Mouse (Mus musculus) limb, embryonic 14.5 days (tissue): ENCODE measurements at regions not wholly inside any gene's neighbourhood (a gene's known extent, or its start where the extent isn't known, plus 50 kb on each side); places are given as distances from the start of the nearest gene placed in this dataset.
"Not testable (repeated sequence)": the region's sequence is repeated elsewhere in the genome, so short reads cannot be mapped to it uniquely, and the experiment has no call there.

ENCODE experiments used
- ATAC-seq: fragments of 200-750 bp; cut with Nextera tagmentation; 2 replicates; pipeline ENCODE4 v1.8.0; 2017; ENCODE audit warnings: low read depth, moderate number of reproducible peaks, moderate TSS enrichment; ENCODE audit not compliant: low FRiP score
- DNase-seq: peaks from one replicate; pipeline ENCODE4 v3.0.0-alpha.2; 2015; ENCODE audit warnings: low spot score
- H3K27ac ChIP-seq: fragments of 300-500 bp; sonication (generic); replicated peaks from 2 replicates; pipeline ENCODE4 v1.5.1; 2014; ENCODE audit warnings: low read depth, mild to moderate bottlenecking, low read length, moderate library complexity, mixed read lengths
- H3K27me3 ChIP-seq: fragments of 300-500 bp; sonication (generic); 2 replicates; pipeline ENCODE4 v1.6.1; 2014; ENCODE audit warnings: low read length, mixed read lengths; ENCODE audit not compliant: control insufficient read depth, insufficient read depth
- H3K36me3 ChIP-seq: fragments of 300-500 bp; sonication (generic); 2 replicates; pipeline ENCODE4 v1.6.1; 2014; ENCODE audit warnings: mild to moderate bottlenecking, low read length, moderate library complexity, mixed read lengths; ENCODE audit not compliant: control insufficient read depth, insufficient read depth
- H3K4me1 ChIP-seq: fragments of 300-500 bp; sonication (generic); 2 replicates; pipeline ENCODE4 v1.6.1; 2014; ENCODE audit warnings: antibody characterized with exemption, low read length, mixed read lengths; ENCODE audit not compliant: control insufficient read depth, insufficient read depth
- H3K4me2 ChIP-seq: fragments of 300-500 bp; sonication (generic); replicated peaks from 2 replicates; pipeline ENCODE4 v1.6.1; 2014; ENCODE audit warnings: low read depth, mild to moderate bottlenecking, low read length, moderate library complexity; ENCODE audit not compliant: severe bottlenecking
- H3K4me3 ChIP-seq: fragments of 300-500 bp; sonication (generic); replicated peaks from 2 replicates; pipeline ENCODE4 v1.5.1; 2014; ENCODE audit warnings: low read length
- H3K9ac ChIP-seq: fragments of 300-500 bp; sonication (generic); 2 replicates; pipeline ENCODE4 v1.6.1; 2014; ENCODE audit warnings: mild to moderate bottlenecking, low read depth, low read length, moderate library complexity; ENCODE audit not compliant: severe bottlenecking
- H3K9me3 ChIP-seq: fragments of 300-500 bp; sonication (generic); 2 replicates; pipeline ENCODE4 v1.6.1; 2016; ENCODE audit warnings: low read length; ENCODE audit not compliant: control insufficient read depth
- POLR2A ChIP-seq: fragments of 200-500 bp; IDR thresholded peaks from 2 replicates; pipeline ENCODE4 v1.8.0; 2012; ENCODE audit warnings: inconsistent platforms, mild to moderate bottlenecking, moderate library complexity, borderline replicate concordance; ENCODE audit not compliant: insufficient read depth, insufficient read length; ENCODE audit errors: extremely low read depth
- WGBS: fragments of 180-500 bp; shearing (Covaris S2); extraction: QIAGEN DNeasy Blood & Tissue Kit; methylation state at CpG from one replicate; pipeline ENCODE4 v1.1.7; 2014; 5-methylcytosine and 5-hydroxymethylcytosine counted together

- no peak overlapping the region for H3K4me2 ChIP-seq
- ATAC-seq: no peak
- H3K9ac ChIP-seq: no peak overlapping the region
- no peaks in the 10 kb centered on the region for H3K9me3 ChIP-seq
- H3K27ac ChIP-seq: no peak overlapping the region
- no peaks in the 10 kb centered on the region for H3K27me3 ChIP-seq
- no peaks in the 10 kb centered on the region for H3K4me1 ChIP-seq
- no peak for TF ChIP-seq POLR2A
- no peak for DNase-seq
- H3K36me3 ChIP-seq: no peaks in the 10 kb centered on the region
- no peak overlapping the region for H3K4me3 ChIP-seq
These were observed 259.0 kb downstream of the Lpin1 start for GRCm38 (mm10) chr12:16351751-16352150.

- TF ChIP-seq POLR2A: no peak
- DNase-seq: no peak
- H3K27ac ChIP-seq: no peak overlapping the region
- no peaks in the 10 kb centered on the region for H3K27me3 ChIP-seq
- ATAC-seq: no peak
- H3K9me3 ChIP-seq: no peaks in the 10 kb centered on the region
- H3K4me2 ChIP-seq: no peak overlapping the region
- no peaks in the 10 kb centered on the region for H3K36me3 ChIP-seq
- no peaks in the 10 kb centered on the region for H3K4me1 ChIP-seq
- no peak overlapping the region for H3K4me3 ChIP-seq
- H3K9ac ChIP-seq: no peak overlapping the region
These were observed 261.5 kb downstream of the Lpin1 start for GRCm38 (mm10) chr12:16349310-16349709.

- Histone ChIP-seq H3K27me3 (no peaks in the 10 kb centered on the region), H3K4me1 (no peaks in the 10 kb centered on the region), H3K4me2 (no peak overlapping the region), H3K9me3 (no peaks in the 10 kb centered on the region), H3K36me3 (no peaks in the 10 kb centered on the region), H3K4me3 (no peak overlapping the region), H3K9ac (no peak overlapping the region), H3K27ac (no peak overlapping the region)
- no peak for TF ChIP-seq POLR2A
- ATAC-seq: no peak
- 85% methylated on average over 3 of the region's 3 CpGs for WGBS
- DNase-seq: no peak
These were observed 266.7 kb downstream of the Lpin1 start for GRCm38 (mm10) chr12:16344021-16344420.

GRCm38 (mm10) chr12:16342030-16342429 is 268.7 kb downstream of the Lpin1 start:
- WGBS: 59% methylated on average over 2 of the region's 2 CpGs
- not testable (repeated sequence) for H3K4me3 ChIP-seq, H3K4me2 ChIP-seq, H3K27me3 ChIP-seq, DNase-seq, H3K9me3 ChIP-seq, H3K36me3 ChIP-seq, ATAC-seq, H3K4me1 ChIP-seq, H3K27ac ChIP-seq, H3K9ac ChIP-seq

- H3K4me3 ChIP-seq: no peak overlapping the region
- H3K4me2 ChIP-seq: no peak overlapping the region
- H3K4me1 ChIP-seq: no peaks in the 10 kb centered on the region
- no peaks in the 10 kb centered on the region for H3K27me3 ChIP-seq
- no peak for TF ChIP-seq POLR2A
- WGBS: 95% methylated on average over 3 of the region's 3 CpGs
- no peak overlapping the region for H3K27ac ChIP-seq
- H3K9me3 ChIP-seq: no peaks in the 10 kb centered on the region
- DNase-seq (no peak), ATAC-seq (no peak)
- no peak overlapping the region for H3K9ac ChIP-seq
- no peaks in the 10 kb centered on the region for H3K36me3 ChIP-seq
These were observed 279.3 kb downstream of the Lpin1 start for GRCm38 (mm10) chr12:16331456-16331855.

GRCm38 (mm10) chr12:16329129-16329528 is 281.6 kb downstream of the Lpin1 start:
- Histone ChIP-seq H3K36me3 (no peaks in the 10 kb centered on the region), H3K4me3 (no peak overlapping the region), H3K4me1 (no peaks in the 10 kb centered on the region), H3K9ac (no peak overlapping the region), H3K9me3 (no peaks in the 10 kb centered on the region), H3K4me2 (no peak overlapping the region), H3K27ac (no peak overlapping the region), H3K27me3 (no peaks in the 10 kb centered on the region)
- no peak for ATAC-seq
- no peak for TF ChIP-seq POLR2A
- no peak for DNase-seq
- WGBS: 57% methylated on average over 2 of the region's 2 CpGs
